Mouse (Mus musculus) adrenal gland, postnatal 10 days (tissue): ENCODE measurements around the gene Kif3b. TPM values are rescaled to one million over a fixed set of nuclear protein-coding genes. Genes with fewer than 3 reads are reported as not detected.
"Not testable (repeated sequence)": the region's sequence is repeated elsewhere in the genome, so short reads cannot be mapped to it uniquely, and the experiment has no call there.

ENCODE experiments used
- DNase-seq: peaks from one replicate; pipeline ENCODE4 v3.0.0; 2021; ENCODE audit warnings: mixed read lengths
- total RNA-seq, 2 experiments: library from RNA; stranded (reverse); gene quantifications; 2 replicates each; pipeline ENCODE4 v1.2.3; 2021

Kif3b gene
- total RNA-seq, 2 experiments from 2014 or later: 18.6 to 20.2 TPM

- peak; percentile 80 for DNase-seq
Measured at GRCm38 (mm10) chr2:153346221-153347182, 55.3 kb downstream of the Kif3b start.

- DNase-seq: no peak
Measured at GRCm38 (mm10) chr2:153347183-153347781, 56.1 kb downstream of the Kif3b start.

GRCm38 (mm10) chr2:153348100-153348831 lies 57.1 kb downstream of the Kif3b start:
- DNase-seq: no peak

- no peak for DNase-seq
Measured at GRCm38 (mm10) chr2:153350552-153351181, 59.5 kb downstream of the Kif3b start.

GRCm38 (mm10) chr2:153354648-153355047 lies 63.4 kb downstream of the Kif3b start:
- DNase-seq: no peak

GRCm38 (mm10) chr2:153356784-153357183 lies 65.6 kb downstream of the Kif3b start:
- DNase-seq: no peak

- DNase-seq: no peak
Measured at GRCm38 (mm10) chr2:153361101-153361710, 70.0 kb downstream of the Kif3b start.

GRCm38 (mm10) chr2:153364531-153364930 lies 73.3 kb downstream of the Kif3b start:
- DNase-seq: not testable (repeated sequence)

- no peak for DNase-seq
Measured at GRCm38 (mm10) chr2:153370871-153371270, 79.7 kb downstream of the Kif3b start.

GRCm38 (mm10) chr2:153375380-153375779 lies 84.2 kb downstream of the Kif3b start:
- peak; percentile 24 for DNase-seq

GRCm38 (mm10) chr2:153380479-153380878 lies 89.3 kb downstream of the Kif3b start:
- no peak for DNase-seq

Other genes with a start within 250 kb of the Kif3b start
- 10 to 100 TPM; 15.8 to 23.7 TPM for gene Ccm2l, start 225.5 kb upstream of the Kif3b start, total RNA-seq
- gene Hck, start 182.9 kb upstream of the Kif3b start, total RNA-seq: 1 to 10 TPM; 2.4 to 3.2 TPM
- gene Tm9sf4, start 130.1 kb upstream of the Kif3b start, total RNA-seq: 10 to 100 TPM; 88.3 to 96.8 TPM
- 1 to 10 TPM; 4.2 to 5.5 TPM for gene Tspyl3, start 66.0 kb upstream of the Kif3b start, total RNA-seq
- 10 to 100 TPM in 1 of 2 experiments, 1 to 10 TPM in 1; 8.5 to 11.8 TPM for gene Plagl2, start 50.0 kb upstream of the Kif3b start, total RNA-seq
- 10 to 100 TPM; 24.2 to 38.0 TPM for gene Pofut1, start 49.9 kb upstream of the Kif3b start, total RNA-seq
- 10 to 100 TPM; 23.5 to 30.9 TPM for gene Asxl1, start 54.4 kb downstream of the Kif3b start, total RNA-seq
- gene 4930404H24Rik, start 201.4 kb downstream of the Kif3b start, total RNA-seq: not detected
- gene Nol4l, start 238.6 kb downstream of the Kif3b start, total RNA-seq: 10 to 100 TPM; 14.1 to 21.3 TPM